Mouse (Mus musculus): ENCODE results near the gene Uqcrh.

DNA sequence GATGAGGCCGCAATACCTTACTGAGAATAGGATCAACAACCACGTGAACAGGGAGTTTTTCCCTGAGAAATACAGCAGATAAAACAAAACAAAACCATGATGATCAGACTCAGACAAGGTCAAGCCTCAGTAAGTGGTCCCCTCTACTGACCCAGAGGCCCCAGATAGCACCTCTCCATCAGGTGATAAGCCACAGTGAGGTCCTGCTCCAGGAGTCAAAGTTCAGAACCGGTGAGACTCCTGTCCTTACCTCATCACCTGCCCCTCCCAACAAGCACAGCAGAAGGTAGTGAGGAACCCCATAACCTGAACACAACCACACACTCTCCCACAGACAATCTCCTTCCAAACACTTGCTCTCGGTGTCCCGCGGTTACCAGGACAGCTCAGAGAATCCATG lies 35.8 kb upstream of the Uqcrh start:
- TF ChIP-seq POLR2A (IDR thresholded peaks at IDR 0.05; ENCODE audit: borderline replicate concordance, low read depth, low read length) (no peak), CTCF (IDR thresholded peaks at IDR 0.05; ENCODE audit: low read depth, low read length) (no peak)

Measured in bone marrow macrophage, adult 2 months (primary cell).